Mouse (Mus musculus): ENCODE measurements at regions not wholly inside any gene's neighbourhood (a gene's known extent, or its start where the extent isn't known, plus 50 kb on each side); places are given as distances from the start of the nearest gene placed in this dataset.

GRCm38 (mm10) chr4:106163220-106163619 is 152.8 kb upstream of the Usp24 start:
- no peak for DNase-seq (ENCODE audit: low read depth, low spot score)

DNA sequence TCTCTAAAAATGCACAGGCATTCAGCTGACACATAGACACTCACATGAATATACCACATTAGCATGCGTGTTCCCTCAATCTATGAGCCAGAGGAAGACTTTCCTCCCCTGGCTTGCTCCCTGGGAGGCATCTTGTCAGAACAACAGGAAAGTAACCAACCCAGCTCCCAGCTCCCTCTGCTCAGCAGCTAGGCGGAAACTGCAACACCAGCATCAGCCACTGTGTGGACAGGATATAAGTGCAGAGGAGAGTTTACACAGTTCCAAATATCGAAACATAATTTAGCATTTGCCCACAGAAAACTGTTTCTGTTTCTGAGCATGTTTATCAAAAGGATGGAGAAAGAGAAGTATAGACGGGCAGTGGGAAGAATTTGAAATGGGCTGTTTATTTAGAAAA is 148.3 kb upstream of the Usp24 start:
- no peak for DNase-seq (ENCODE audit: low read depth, low spot score)

GRCm38 (mm10) chr4:106168741-106169140 is 147.3 kb upstream of the Usp24 start:
- no peak for DNase-seq (ENCODE audit: low read depth, low spot score)

- DNase-seq (ENCODE audit: low read depth, low spot score) = no peak
Observed at GRCm38 (mm10) chr4:106169466-106169865, 146.5 kb upstream of the Usp24 start.

DNA sequence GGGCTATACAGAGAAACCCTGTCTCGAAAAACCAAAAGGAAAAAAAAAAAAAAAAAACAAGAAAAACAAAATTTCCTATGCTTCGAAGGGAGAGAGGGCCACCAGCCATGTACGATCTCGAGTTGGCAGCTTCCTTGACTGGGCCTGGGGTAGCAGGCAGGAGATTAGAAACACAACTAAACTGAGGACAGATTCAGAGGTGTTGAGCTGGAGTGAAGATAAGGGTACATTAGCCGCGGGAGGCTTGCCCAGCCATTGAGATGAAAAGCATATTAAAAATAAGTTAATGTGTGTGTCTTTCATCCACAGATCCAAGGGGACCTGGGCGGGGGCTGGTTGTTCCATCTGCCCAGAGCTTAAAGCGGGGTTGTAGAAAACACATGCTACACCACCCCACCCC is 145.3 kb upstream of the Usp24 start:
- DNase-seq (ENCODE audit: low read depth, low spot score) = no peak

- no peak for DNase-seq (ENCODE audit: low read depth, low spot score)
Observed at GRCm38 (mm10) chr4:106175352-106175751, 140.7 kb upstream of the Usp24 start.

- DNase-seq (ENCODE audit: low read depth, low spot score) = no peak
Observed at GRCm38 (mm10) chr4:106185745-106186501, 130.1 kb upstream of the Usp24 start.

- DNase-seq (ENCODE audit: low read depth, low spot score) = no peak
Observed at GRCm38 (mm10) chr4:106186684-106187083, 129.3 kb upstream of the Usp24 start.

DNA sequence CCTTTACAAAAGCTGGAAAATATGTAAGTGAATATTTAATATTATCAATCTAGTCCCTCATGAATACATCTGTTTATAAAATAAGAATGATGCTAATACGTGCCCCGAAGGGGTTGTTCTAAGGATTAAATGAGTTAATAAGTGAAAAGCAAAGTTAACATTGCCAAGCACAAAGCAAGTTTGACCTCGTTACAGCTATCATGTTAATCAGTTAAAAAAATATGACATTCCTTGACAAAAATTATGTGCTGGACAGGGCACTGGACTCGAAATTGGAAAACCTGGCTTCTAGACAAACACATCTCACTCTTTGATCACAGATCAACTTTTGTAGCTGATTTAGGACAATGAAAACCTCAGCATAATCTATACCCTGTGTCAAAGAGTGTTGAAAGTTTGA is 125.8 kb upstream of the Usp24 start:
- no peak for DNase-seq (ENCODE audit: low read depth, low spot score)

- no peak for DNase-seq (ENCODE audit: low read depth, low spot score)
Observed at GRCm38 (mm10) chr4:106191331-106191730, 124.7 kb upstream of the Usp24 start.

GRCm38 (mm10) chr4:106191843-106192242 is 124.2 kb upstream of the Usp24 start:
- no peak for DNase-seq (ENCODE audit: low read depth, low spot score)

DNA sequence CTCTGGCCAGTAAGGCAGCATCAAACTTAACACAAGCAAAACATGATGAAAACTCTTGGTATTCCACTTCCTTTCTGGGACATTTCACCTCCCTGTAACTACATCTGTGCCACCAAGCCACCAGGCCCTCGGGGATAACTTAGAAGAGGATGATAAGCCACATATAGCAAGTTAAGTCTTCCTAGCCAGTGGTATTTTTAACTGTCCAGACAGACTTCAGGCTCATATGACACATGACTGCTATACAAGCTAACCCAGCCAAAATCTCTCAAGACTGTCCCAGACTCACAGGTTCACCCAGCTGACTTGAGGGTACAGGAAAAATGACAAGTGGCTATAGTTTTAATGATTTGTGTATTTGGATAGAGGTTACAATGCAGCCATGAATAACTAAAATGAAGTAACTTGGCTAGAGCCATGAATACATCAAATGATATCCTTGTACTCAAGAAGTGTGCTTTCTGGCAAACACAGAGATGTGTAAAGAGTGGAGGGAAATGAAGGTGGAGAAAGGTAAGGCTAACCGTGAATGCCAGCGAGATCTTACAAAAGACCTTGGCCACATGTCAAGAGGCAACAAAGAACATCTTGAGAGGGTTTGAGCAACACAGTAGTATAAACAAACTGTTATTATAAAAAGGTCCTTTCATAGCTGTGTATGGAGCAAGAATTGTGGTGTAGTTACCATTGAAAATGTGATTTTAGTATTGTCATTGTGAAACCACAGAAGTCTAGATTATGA is 122.6 kb upstream of the Usp24 start:
- DNase-seq (ENCODE audit: low read depth, low spot score) = no peak

GRCm38 (mm10) chr4:106195497-106196166 is 120.4 kb upstream of the Usp24 start:
- no peak for DNase-seq (ENCODE audit: low read depth, low spot score)

DNA sequence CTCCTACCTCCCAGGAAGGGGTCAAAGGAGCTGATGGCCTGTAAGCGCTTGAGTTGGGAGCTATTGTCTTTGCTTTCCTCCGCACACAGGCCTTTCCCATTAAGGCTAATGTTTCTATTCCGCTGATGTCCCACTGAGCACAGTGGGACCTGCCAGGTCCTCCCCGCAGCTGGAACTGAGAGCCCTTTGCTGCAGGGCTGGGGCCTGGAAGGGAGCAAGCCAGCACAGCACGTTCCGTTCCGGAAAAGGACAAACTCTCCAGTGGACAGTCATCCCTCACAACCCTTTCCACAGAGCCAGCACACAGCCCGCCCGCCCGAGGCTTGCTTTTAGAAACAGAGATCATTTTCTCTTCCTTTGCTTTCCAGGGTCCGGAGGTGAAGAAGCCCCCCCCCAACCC is 116.2 kb upstream of the Usp24 start:
- DNase-seq (ENCODE audit: low read depth, low spot score) = peak; percentile 19

- no peak for DNase-seq (ENCODE audit: low read depth, low spot score)
Observed at GRCm38 (mm10) chr4:106200241-106200640, 115.8 kb upstream of the Usp24 start.

- no peak for DNase-seq (ENCODE audit: low read depth, low spot score)
Observed at GRCm38 (mm10) chr4:106202554-106202953, 113.5 kb upstream of the Usp24 start.

DNA sequence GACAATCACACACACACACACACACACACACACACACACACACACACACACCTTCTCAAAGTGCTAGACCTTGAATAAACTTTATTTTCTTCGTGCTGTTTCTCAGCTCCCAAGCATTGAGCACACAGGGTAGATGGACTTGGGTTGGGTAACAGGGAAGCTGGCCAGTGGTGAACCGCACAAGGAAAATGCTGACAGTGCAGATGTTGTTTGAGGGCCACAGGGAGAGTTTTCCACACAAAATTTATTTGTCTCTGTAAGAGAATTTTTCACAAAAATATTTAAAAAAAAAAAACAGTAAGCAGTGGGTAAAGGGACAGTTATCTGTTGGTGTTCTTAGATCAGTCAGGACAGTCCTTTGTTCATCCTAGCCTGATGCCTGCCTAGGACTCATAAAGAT is 110.8 kb upstream of the Usp24 start:
- no peak for DNase-seq (ENCODE audit: low read depth, low spot score)

DNA sequence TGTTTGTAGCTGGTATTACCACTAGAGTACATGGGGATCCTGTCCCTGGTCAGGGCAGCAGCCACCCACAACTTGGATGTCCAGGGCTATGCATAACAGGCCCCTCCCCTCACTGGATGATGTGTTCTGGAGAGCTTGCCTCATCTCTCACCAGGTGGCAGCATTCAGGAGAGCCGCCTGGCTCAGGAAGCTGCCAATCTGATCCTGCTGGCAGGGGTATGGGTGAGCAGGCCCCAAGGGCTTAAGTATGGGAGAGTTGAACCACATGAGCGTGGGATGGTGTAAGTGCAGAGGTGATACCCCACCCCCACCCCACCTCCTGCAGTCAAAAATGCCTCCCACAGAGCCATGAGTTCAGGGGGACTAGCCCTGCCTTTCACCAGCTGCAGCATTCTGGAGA is 110.0 kb upstream of the Usp24 start:
- no peak for DNase-seq (ENCODE audit: low read depth, low spot score)

GRCm38 (mm10) chr4:106209465-106209864 is 106.5 kb upstream of the Usp24 start:
- peak; percentile 22 for DNase-seq (ENCODE audit: low read depth, low spot score)

DNA sequence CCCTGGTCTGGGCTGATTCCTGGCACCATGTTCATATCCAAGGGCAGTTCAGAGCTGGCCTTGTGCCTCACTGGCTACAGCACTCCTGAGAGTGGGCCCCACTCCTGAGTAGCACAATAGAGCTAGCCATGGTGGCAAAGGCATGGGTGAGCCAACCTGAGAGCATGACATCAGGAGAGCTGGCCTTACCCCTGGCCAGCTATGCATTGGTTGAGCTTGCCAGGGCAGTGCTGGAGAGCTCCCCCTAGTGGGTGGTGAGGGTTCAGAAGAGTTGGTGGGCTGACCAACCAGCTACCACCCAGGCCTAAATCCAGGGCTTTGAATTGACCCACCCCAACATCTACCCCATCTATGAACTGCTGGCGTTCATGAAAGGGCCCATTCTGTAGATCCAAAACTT is 106.0 kb upstream of the Usp24 start:
- peak; percentile 24 for DNase-seq (ENCODE audit: low read depth, low spot score)

GRCm38 (mm10) chr4:106214170-106214569 is 101.8 kb upstream of the Usp24 start:
- DNase-seq (ENCODE audit: low read depth, low spot score) = no peak

DNA sequence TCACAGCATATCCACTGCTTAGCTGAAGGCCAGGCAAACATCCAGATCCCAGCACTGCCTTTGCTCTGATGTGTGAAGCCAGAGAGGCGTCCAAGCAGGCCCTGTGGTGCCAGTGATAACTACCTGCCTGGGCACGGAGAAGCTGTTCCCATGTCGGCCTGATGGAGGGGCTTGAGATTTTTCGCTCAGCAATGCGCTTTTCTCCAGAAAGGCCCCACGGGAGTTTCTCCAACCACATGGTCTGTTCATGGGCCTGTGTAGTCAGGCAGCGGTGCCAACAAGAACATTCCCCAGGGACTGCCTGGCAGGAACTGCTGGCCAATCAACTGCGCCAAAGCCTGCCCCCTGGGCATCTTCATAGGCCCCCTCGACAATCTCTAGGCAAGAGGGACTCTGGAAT is 95.4 kb upstream of the Usp24 start:
- no peak for DNase-seq (ENCODE audit: low read depth, low spot score)

All from ES-CJ7 (cell line).